Mouse (Mus musculus): ENCODE measurements around the gene H2afv.

- TF ChIP-seq CTCF (IDR thresholded peaks at IDR 0.05; ENCODE audit: low read depth, low read length) (no peak), POLR2A (IDR thresholded peaks at IDR 0.05; ENCODE audit: insufficient read depth, low read length) (no peak), EP300 (IDR thresholded peaks at IDR 0.05; ENCODE audit: insufficient read depth, low read depth, low read length) (no peak)
Measured at GRCm38 (mm10) chr11:6430186-6430585, 14.1 kb downstream of the H2afv start.
